Mouse (Mus musculus): ENCODE results near the gene Enc1.

- TF ChIP-seq CTCF (IDR thresholded peaks at IDR 0.05) (no peak), EP300 (IDR thresholded peaks at IDR 0.05) (no peak)
Measured at GRCm38 (mm10) chr13:97208112-97208478, 32.8 kb upstream of the Enc1 start.
